Mouse (Mus musculus) small intestine, adult 10 weeks (tissue): ENCODE measurements around the gene Fads3. TPM values are rescaled to one million over a fixed set of nuclear protein-coding genes. Genes with fewer than 3 reads are reported as not detected.

ENCODE experiments used
- polyA plus RNA-seq: library from polyadenylated mRNA; stranded (reverse); fragments of 350-450 nt; fragmentation: Illumina TruSeq; extraction: RNeasy Lipid Tissue Mini Kit (QIAGEN cat#74804); gene quantifications from one replicate; pipeline ENCODE4 v1.2.3, GENCODE M21; 2014; ENCODE audit warnings: low replicate concordance

Fads3 gene
- 3.3 TPM for polyA plus RNA-seq

GRCm38 (mm10) chr19:10041388-10042148 is at the start of gene Fads3:
Gene Fads3 (plus strand): TSS chr19:10041569.

GRCm38 (mm10) chr19:10001206-10001969 is 40.0 kb upstream of the Fads3 start, which contains the start of the genes Best1 and Rab3il1:
Gene Best1 (minus strand): TSS chr19:10001633.
Gene Rab3il1 (plus strand): TSS chr19:10001669.

GRCm38 (mm10) chr19:10101341-10102053 is 60.1 kb downstream of the Fads3 start, which contains the start of gene Fads2:
Gene Fads2 (minus strand): TSS chr19:10101746.

Other genes starting within 250 kb of the Fads3 start
- not detected for gene Scgb2a2, start 194.0 kb upstream of the Fads3 start, polyA plus RNA-seq
- gene Incenp, start 142.0 kb upstream of the Fads3 start, polyA plus RNA-seq: 3.5 TPM
- 4,177 TPM for gene Fth1, start 61.0 kb upstream of the Fads3 start, polyA plus RNA-seq
- gene Best1, start 39.9 kb upstream of the Fads3 start, polyA plus RNA-seq: not detected
- gene Rab3il1, start 39.9 kb upstream of the Fads3 start, polyA plus RNA-seq: 0.41 TPM
- 4.8 TPM for gene Fads2, start 60.2 kb downstream of the Fads3 start, polyA plus RNA-seq
- 23.1 TPM for gene Fads1, start 141.3 kb downstream of the Fads3 start, polyA plus RNA-seq
- 12.3 TPM for gene Tmem258, start 162.4 kb downstream of the Fads3 start, polyA plus RNA-seq
- 2.0 TPM for gene Fen1, start 162.6 kb downstream of the Fads3 start, polyA plus RNA-seq
- 3.0 TPM for gene Myrf, start 199.2 kb downstream of the Fads3 start, polyA plus RNA-seq